ENCODE assay signal across 10 mouse cellular contexts in genomic region chr16:63116456-63116855, GRCm38 (mm10).
DNase-seq lines count a peak whose midpoint lies in the region; TF ChIP-seq lines count a peak whose summit lies in the region.
"Had no signal": no experiment of that assay in that cellular context is flagged by ENCODE, and none has a peak within 500 bp of the region (broad histone marks: within the 10 kb centered on the region; RNA-seq: fewer than 3 reads in every experiment).

No protein-coding gene starts in this region.

- no peaks in the 10 kb centered on the region for H3K4me1 ChIP-seq in kidney, adult 2 months (ENCODE audit: control insufficient read depth, insufficient read depth, low read length)

- DNase-seq in kidney, postnatal 10 days, result peak; percentile 18
- DNase-seq in kidney, adult 2 months, result no peak
- DNase-seq in frontal cortex, postnatal 10 days (ENCODE audit: low spot score in 2 of 2), result peak; percentile 21 to 41
- DNase-seq in layer of hippocampus, adult 2 months (ENCODE audit: low spot score in 2 of 2), result peak; percentile 47 to 63
- DNase-seq in right cerebral cortex, postnatal 14 days, result peak; percentile 16
- DNase-seq in retina, postnatal 1 day, result no peak
- DNase-seq in adrenal gland, postnatal 10 days, result no peak
- DNase-seq: cerebellum, adult 2 months; thymus, postnatal 4 days had no signal

- no peaks in the 10 kb centered on the region for H3K36me3 ChIP-seq in kidney, adult 2 months (ENCODE audit: control insufficient read depth, insufficient read depth, low read length)

- TF ChIP-seq CTCF in kidney, adult 2 months (conservative IDR thresholded peaks at IDR 0.05; ENCODE audit: insufficient read depth, insufficient read length, low read depth, low read length), result no peak
- no peak for TF ChIP-seq CTCF in layer of hippocampus, adult 2 months (conservative IDR thresholded peaks at IDR 0.05)

- WGBS in kidney, adult 2 months, result 83% methylated on average over 2 of the region's 2 CpGs

- no peak for TF ChIP-seq POLR2A in kidney, adult 2 months (IDR thresholded peaks at IDR 0.05; ENCODE audit: low read depth, low read length)

- H3K4me3 ChIP-seq in kidney, adult 2 months (ENCODE audit: insufficient read depth, low read depth, low read length), result no peak overlapping the region
- H3K4me3 ChIP-seq in layer of hippocampus, adult 2 months, result no peak overlapping the region
- H3K4me3 ChIP-seq: left cerebral cortex, adult 2 months had no signal

- H3K27me3 ChIP-seq in kidney, adult 2 months (replicated peaks; ENCODE audit: control insufficient read depth, insufficient read depth, low read length), result no peaks in the 10 kb centered on the region

- no peak overlapping the region for H3K27ac ChIP-seq in kidney, adult 2 months (ENCODE audit: insufficient read depth, low read depth, low read length)
- H3K27ac ChIP-seq in layer of hippocampus, adult 2 months, result no peak overlapping the region
- H3K27ac ChIP-seq: left cerebral cortex, adult 2 months had no signal

Comparison
In these comparisons a context has a peak if more than half of its experiments do, and no peak if none do; other contexts are left out.
1. DNase-seq: peak in kidney, postnatal 10 days (single experiment), frontal cortex, postnatal 10 days (2 of 2), layer of hippocampus, adult 2 months (2 of 2) and right cerebral cortex, postnatal 14 days (single experiment); none in kidney, adult 2 months (single experiment), retina, postnatal 1 day (single experiment) and adrenal gland, postnatal 10 days (single experiment).